Mouse (Mus musculus): ENCODE measurements at regions not wholly inside any gene's neighbourhood (a gene's known extent, or its start where the extent isn't known, plus 50 kb on each side); places are given as distances from the start of the nearest gene placed in this dataset.
A peak's percentile ranks its signal among the peaks of the same experiment; 100 is the strongest.

DNA sequence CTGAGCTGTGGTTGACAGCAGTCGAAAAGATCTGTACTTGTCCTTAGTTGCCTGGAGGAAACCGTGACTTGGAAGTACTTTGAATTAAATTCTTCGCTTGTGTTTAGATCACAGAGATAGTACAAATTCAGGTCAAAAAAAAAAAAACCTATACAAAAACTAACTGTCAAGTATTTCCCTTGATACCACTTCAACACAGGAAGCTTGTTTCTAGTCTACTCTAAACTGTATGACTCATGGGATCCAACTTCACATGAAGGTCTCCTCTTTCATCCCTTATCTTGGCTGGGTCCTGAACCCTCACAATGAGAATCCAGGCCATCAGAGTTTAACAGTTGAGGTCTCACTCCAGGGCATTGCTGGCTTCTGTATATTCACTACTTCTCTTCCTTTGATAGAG, 54.8 kb downstream of the Tmem30b start:
- DNase-seq (ENCODE audit: low spot score in 2 of 2) = no peak

- DNase-seq (ENCODE audit: low spot score in 2 of 2) = no peak
Observed at GRCm38 (mm10) chr12:73482858-73483257, 63.3 kb downstream of the Tmem30b start.

- DNase-seq (ENCODE audit: low spot score in 2 of 2) = no peak
Observed at GRCm38 (mm10) chr12:73482275-73482674, 63.9 kb downstream of the Tmem30b start.

DNA sequence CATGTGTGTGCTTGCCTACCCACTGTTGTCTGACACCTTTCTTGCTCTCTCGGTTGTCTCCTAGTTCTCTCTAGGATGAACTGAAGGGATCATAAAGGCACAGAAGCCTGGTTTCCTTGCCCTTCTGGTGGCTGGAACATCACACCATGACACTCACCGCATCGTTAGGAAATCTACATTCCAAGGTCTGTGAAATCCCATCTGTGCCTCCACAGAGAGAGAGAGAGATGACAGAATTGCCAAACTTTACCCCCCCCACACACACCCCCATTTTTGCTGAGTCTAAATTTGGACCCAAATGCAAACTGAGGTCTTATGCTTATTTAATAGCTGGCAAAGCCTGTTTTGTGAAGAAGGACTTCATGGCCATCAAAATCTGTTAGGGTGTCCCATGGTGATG, 64.5 kb downstream of the Tmem30b start:
- DNase-seq (ENCODE audit: low spot score in 2 of 2) = no peak

GRCm38 (mm10) chr12:73481165-73481564, 65.0 kb downstream of the Tmem30b start:
- no peak for DNase-seq (ENCODE audit: low spot score in 2 of 2)

GRCm38 (mm10) chr12:73480610-73480971, 65.6 kb downstream of the Tmem30b start:
- DNase-seq (ENCODE audit: low spot score in 2 of 2) = no peak

- no peak for DNase-seq (ENCODE audit: low spot score in 2 of 2)
Observed at GRCm38 (mm10) chr12:73479932-73480609, 66.1 kb downstream of the Tmem30b start.

- DNase-seq (ENCODE audit: low spot score in 2 of 2) = no peak
Observed at GRCm38 (mm10) chr12:73478641-73479040, 67.6 kb downstream of the Tmem30b start.

GRCm38 (mm10) chr12:73476421-73476858, 69.8 kb downstream of the Tmem30b start:
- DNase-seq (ENCODE audit: low spot score in 2 of 2) = no peak

DNA sequence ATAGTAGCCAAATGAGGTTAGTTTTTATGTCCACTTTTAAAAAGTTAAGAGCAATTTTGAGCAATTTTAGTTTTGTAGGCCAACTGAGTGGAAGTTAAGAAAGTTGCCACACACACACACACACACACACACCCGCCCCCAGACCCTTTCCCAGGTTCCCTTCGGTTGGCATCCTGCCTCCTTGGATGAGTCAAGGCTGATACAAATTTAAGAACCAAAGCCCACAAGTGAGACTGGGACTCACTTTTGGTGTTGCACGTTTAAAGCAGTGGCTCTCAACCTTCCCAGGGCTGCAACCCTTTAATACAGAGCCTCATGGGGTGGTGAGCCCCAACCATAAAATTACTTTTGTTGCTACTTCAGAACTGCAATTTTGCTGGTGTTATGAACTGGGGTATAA, 70.4 kb downstream of the Tmem30b start:
- no peak for DNase-seq (ENCODE audit: low spot score in 2 of 2)

GRCm38 (mm10) chr12:73475020-73475419, 71.2 kb downstream of the Tmem30b start:
- no peak for DNase-seq (ENCODE audit: low spot score in 2 of 2)

GRCm38 (mm10) chr12:73473111-73473510, 73.1 kb downstream of the Tmem30b start:
- DNase-seq (ENCODE audit: low spot score in 2 of 2) = no peak

DNA sequence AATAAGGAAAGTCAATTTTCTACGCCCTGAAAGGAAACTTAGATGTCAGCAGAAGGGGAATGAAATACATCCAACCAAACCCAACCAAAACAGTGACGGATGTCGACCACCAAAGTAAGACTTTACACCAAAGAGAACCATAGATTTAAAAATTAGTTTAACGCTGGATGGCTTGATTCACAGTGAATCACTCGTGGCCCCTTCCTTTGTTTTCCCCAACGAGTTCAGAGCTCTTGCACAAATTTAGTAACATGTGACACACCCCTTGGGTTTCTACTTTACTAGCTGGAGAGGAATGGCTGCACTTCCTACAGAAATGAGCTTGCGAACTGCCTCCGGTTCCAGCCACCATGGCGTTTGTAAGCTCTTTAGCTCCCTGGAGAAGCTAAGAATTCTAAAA, 74.2 kb downstream of the Tmem30b start:
- no peak for DNase-seq (ENCODE audit: low spot score in 2 of 2)

GRCm38 (mm10) chr12:73466484-73466883, 79.7 kb downstream of the Tmem30b start:
- no peak for DNase-seq (ENCODE audit: low spot score in 2 of 2)

- no peak for DNase-seq (ENCODE audit: low spot score in 2 of 2)
Observed at GRCm38 (mm10) chr12:73465975-73466374, 80.2 kb downstream of the Tmem30b start.

DNA sequence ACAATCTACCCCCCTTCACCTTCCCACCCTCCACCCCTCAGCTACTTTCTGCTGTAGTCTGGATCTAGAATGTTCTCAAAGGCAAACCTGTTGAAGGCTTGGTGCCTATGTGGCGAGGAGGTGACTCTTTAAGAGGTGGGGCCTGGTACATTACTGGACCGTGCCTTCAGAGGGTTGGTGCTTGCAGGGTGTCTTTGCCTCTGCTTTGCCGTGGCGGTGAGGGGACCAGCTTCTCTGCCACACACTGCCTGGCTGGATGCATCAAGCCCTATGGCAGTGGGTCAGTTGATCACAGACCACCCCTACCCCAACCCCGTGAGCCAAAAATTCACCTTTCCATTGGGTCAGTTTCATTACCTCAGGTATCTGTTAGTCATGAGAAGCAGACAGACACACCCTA, 81.9 kb downstream of the Tmem30b start:
- no peak for DNase-seq (ENCODE audit: low spot score in 2 of 2)

- no peak for DNase-seq (ENCODE audit: low spot score in 2 of 2)
Observed at GRCm38 (mm10) chr12:73462091-73462490, 84.1 kb downstream of the Tmem30b start.

DNA sequence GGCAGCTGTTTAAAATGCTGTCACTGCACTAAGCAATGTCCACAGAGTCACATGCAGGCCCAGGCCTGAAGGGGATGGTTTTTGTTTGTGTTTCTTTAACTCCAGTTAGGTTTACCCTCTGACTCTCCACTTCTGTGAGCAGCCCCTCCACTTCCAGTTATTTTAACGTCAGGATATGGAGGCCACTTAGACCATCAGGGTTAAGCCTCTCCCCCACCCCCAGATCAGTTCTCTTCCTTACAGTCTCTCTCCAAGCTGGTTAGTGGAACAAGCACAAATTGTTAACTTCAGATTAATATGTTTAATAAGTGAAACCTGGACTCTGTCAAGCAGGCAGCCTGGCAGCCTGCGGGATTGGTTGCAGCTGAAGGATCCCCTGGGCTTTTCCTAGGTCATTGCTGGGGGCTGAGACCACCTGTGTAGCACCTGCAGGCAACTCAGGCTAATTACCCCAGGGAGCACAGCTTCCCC, 85.9 kb downstream of the Tmem30b start:
- DNase-seq (ENCODE audit: low spot score in 2 of 2) = no peak

DNA sequence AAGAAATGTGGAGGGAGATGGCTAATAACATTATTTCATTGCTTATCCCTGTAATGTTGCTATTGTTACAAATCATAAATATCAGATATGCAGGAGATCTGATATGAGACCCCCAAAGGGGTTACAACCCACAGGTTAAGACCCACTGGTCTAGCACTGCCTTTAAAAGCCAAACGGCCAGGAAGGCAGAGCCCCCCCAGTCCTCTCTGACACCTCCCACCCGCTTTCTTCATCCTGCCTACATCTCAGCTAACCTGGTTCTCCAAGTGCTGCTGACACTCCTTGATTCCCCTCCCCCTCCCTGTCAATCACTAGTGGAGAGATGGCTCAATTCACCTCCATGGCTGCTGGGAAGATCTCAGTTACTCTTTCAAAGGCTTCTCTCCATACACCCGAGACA, 94.9 kb downstream of the Tmem30b start:
- DNase-seq (ENCODE audit: low spot score in 2 of 2) = no peak

DNA sequence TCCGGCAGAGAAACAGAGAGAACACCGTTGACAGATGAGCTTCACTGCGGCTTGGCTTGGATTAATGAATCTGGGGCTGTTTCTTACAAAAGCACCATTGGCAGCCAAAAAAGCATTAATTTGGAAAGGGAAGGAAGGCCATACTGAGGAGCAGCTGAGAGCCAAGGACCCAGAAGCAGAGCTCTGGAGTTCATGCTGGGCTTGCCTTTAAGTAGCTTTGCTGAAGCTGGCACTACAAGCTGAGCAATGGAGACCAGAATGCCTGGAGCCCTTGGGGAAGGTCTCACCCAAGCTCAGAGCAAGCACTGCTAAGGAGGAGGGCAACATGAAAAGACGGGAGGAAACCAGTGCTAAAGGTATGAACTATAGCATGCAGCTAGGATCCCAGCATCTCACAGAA, 95.7 kb downstream of the Tmem30b start:
- DNase-seq (ENCODE audit: low spot score in 2 of 2) = no peak

GRCm38 (mm10) chr12:73449911-73450520, 96.2 kb downstream of the Tmem30b start:
- DNase-seq (ENCODE audit: low spot score in 2 of 2) = no peak

GRCm38 (mm10) chr12:73449069-73449468, 97.1 kb downstream of the Tmem30b start:
- DNase-seq (ENCODE audit: low spot score in 2 of 2) = peak in 1 of 2 experiments; percentile 8

DNA sequence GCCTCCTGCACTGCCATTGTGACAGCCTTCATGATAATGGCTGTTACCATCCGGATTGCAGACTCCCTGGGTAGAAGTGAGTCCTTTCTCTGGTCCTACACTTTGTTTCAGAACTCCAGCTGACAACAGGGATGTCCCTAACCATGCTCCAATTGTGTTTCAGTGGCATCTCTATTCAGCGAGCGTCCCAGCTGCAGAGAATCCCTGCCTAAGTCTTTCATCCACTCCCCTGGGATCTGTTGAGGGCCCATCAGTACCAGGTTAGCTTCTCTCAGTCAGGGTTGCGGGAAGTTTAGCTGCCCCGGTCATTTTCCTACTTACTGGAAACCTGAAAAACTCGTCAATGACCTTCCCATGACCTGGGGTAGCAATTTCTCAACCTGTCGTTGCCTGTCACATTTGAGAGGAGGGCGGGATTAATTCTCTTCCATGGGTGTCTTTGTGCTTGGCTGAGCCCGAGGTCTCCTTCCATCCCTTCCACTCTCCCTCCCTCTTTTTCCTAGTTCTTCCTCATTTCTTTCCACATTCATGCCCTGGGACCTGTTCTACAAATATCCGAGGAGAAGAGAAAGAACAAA, 97.7 kb downstream of the Tmem30b start:
- no peak for DNase-seq (ENCODE audit: low spot score in 2 of 2)
